Mouse (Mus musculus): ENCODE results near the gene Rad51b. TPM values are rescaled to one million over a fixed set of nuclear protein-coding genes. Genes with fewer than 3 reads are reported as not detected.

Gene Rad51b
- total and polyA plus RNA-seq, 3 experiments, result 0.47 to 0.50 (median 0.49) TPM

DNA sequence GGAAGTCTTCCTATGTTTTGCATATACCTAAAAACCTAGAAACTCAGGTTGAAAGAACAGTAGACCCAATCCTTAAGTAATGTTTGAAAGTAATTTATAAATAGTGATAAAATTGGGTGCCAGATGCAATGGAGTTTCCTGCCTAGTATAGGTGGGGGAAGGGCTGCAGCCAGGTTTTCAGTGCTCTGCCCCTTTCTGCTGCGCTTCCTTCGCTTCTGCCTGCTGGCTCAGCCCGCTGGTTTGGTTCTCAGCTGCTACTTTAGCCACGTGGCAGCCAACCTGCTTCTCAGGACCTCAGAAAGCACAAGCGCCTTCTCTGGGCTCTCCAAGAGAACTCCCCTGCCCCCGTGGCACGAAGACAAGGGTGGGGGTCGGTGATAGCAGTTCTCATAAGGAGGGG is 406.5 kb downstream of the Rad51b start:
- no peaks in the 10 kb centered on the region for H3K36me3 ChIP-seq (ENCODE audit: control insufficient read depth, insufficient read depth, low read length)
- no peaks in the 10 kb centered on the region for H3K79me2 ChIP-seq (replicated peaks; ENCODE audit: control insufficient read depth, insufficient read depth, low read length)
- no peak for TF ChIP-seq POLR2A (IDR thresholded peaks at IDR 0.05; ENCODE audit: insufficient read depth, low read depth, low read length)
- no peak for TF ChIP-seq EP300 (IDR thresholded peaks at IDR 0.05; ENCODE audit: insufficient read depth, low read depth, low read length)
- TF ChIP-seq CTCF (IDR thresholded peaks at IDR 0.05), result no peak
- H3K4me3 ChIP-seq, result no peak overlapping the region
- DNase-seq, result no peak
- no peak overlapping the region for H3K27ac ChIP-seq
- H3K9ac ChIP-seq (ENCODE audit: low read depth, low read length), result no peak overlapping the region
- WGBS, result 78% methylated on average over 8 of the region's 8 CpGs
- intact Hi-C loops (cut with DNase I), result no loop called here
- no peaks in the 10 kb centered on the region for H3K27me3 ChIP-seq (ENCODE audit: control insufficient read depth, insufficient read depth, low read length)
- peaks cover 6% of the 10 kb centered on the region for H3K4me1 ChIP-seq (ENCODE audit: control insufficient read depth, insufficient read depth, low read length)

DNA sequence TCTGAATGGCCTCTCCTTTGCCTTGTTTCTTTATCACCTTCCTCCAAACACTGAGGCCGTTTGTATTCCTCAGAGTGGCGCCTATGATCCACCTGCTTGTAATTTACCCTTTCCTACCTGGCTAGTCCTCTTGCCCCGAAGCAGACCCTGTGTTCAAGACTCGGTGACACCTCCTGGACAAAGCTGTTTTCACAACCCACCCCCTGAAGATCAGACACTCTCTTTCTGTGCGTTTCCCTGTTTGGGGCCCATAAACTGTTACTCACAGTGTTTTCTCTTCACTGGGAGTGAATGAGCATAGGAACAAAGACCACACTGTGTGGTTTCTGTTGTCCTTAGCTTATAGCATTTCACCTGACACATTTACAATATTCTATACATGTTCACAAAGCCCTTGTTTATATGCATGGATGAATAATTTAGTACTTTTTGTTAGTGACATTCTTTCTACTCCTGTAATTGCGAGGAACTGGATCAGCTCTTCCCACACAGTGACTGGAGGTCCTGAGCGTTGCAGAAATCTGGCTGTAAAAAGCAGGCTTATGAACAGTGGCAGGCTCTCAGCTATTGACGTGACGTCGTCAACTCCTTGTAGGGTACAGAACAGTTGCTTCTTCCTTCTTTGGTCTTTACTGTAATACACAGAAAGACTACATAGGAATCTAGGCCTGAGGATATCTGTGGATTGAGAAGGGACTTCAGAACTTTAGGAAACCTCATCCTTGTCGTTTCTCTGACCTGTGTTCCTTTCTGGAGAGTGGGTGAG is 408.6 kb downstream of the Rad51b start:
- peaks cover 4% of the 10 kb centered on the region for H3K4me1 ChIP-seq (ENCODE audit: control insufficient read depth, insufficient read depth, low read length)
- no peak for DNase-seq
- H3K27ac ChIP-seq, result no peak overlapping the region
- H3K36me3 ChIP-seq (ENCODE audit: control insufficient read depth, insufficient read depth, low read length), result no peaks in the 10 kb centered on the region
- no peaks in the 10 kb centered on the region for H3K79me2 ChIP-seq (replicated peaks; ENCODE audit: control insufficient read depth, insufficient read depth, low read length)
- intact Hi-C loops (cut with DNase I), result no loop called here
- WGBS, result 77% methylated on average over 11 of the region's 11 CpGs
- no peak overlapping the region for H3K9ac ChIP-seq (ENCODE audit: low read depth, low read length)
- TF ChIP-seq POLR2A (IDR thresholded peaks at IDR 0.05; ENCODE audit: insufficient read depth, low read depth, low read length) (no peak), EP300 (IDR thresholded peaks at IDR 0.05; ENCODE audit: insufficient read depth, low read depth, low read length) (no peak), CTCF (IDR thresholded peaks at IDR 0.05) (no peak)
- H3K27me3 ChIP-seq (ENCODE audit: control insufficient read depth, insufficient read depth, low read length), result no peaks in the 10 kb centered on the region
- no peak overlapping the region for H3K4me3 ChIP-seq

DNA sequence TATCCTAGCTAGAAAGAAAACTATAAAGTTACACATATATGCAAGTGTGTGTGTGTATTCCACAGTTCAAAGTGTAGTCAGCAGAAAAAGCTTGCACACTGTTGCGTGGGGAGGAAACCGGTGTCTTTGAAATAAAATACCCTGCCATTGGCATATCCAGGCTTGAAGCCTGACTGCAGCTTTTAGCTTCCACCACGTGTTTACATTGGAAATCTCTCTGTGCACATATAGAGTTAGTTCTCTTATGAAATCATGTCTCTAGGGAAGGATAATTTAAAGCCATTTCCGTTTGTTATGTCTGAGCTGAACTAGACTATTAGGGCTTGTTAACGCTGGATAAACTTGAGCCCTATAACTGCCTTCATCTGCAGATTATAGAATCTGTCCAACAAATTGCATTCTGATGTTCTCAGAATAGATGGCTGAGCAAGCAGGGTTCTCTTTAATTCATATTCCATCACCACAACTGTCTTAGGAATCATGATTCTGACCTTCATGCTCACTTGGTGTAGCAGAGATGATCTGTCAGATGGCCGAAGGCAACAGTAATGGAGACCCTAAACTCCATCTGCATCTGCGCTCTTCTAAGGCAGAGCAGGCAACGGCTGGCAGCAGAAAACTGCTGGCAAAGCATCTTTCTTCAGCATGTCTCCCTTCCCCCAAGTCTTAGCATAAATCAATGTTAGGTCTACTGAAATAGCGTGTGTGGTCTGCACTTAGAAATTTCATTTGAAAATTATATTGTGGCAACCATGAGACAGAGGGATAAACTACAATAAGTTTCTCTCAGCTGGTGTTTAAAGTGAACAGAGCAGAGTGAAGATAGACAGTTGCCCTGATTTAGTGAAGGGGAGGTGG is 410.7 kb downstream of the Rad51b start:
- DNase-seq, result no peak
- intact Hi-C loops (cut with DNase I), result no loop called here
- WGBS, result 83% methylated on average over 9 of the region's 9 CpGs
- TF ChIP-seq EP300 (IDR thresholded peaks at IDR 0.05; ENCODE audit: insufficient read depth, low read depth, low read length), result no peak
- no peak for TF ChIP-seq POLR2A (IDR thresholded peaks at IDR 0.05; ENCODE audit: insufficient read depth, low read depth, low read length)
- TF ChIP-seq CTCF (IDR thresholded peaks at IDR 0.05), result no peak
- no peak overlapping the region for H3K4me3 ChIP-seq
- H3K36me3 ChIP-seq (ENCODE audit: control insufficient read depth, insufficient read depth, low read length), result no peaks in the 10 kb centered on the region
- peak overlapping the region; percentile 48 for H3K27ac ChIP-seq
- H3K4me1 ChIP-seq (ENCODE audit: control insufficient read depth, insufficient read depth, low read length), result peaks cover 4% of the 10 kb centered on the region
- no peaks in the 10 kb centered on the region for H3K27me3 ChIP-seq (ENCODE audit: control insufficient read depth, insufficient read depth, low read length)
- no peak overlapping the region for H3K9ac ChIP-seq (ENCODE audit: low read depth, low read length)
- H3K79me2 ChIP-seq (replicated peaks; ENCODE audit: control insufficient read depth, insufficient read depth, low read length), result no peaks in the 10 kb centered on the region

DNA sequence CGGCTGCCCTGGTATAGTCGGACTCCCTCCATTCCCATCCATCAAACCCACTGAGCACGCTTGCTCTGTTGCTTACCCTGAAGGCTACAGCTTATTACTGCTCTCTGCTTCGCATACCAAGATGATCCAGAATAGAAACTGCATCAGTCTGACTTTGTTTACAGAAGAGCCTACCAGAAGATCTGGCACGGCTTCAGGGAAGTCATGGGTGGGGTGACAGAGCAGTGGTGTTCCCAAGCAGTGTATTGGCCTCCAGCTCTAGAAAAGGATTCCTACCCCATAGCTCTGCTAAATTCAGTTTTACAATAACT is 411.3 kb downstream of the Rad51b start:
- H3K79me2 ChIP-seq (replicated peaks; ENCODE audit: control insufficient read depth, insufficient read depth, low read length), result no peaks in the 10 kb centered on the region
- WGBS, result 62% methylated on average over 5 of the region's 5 CpGs
- H3K27me3 ChIP-seq (ENCODE audit: control insufficient read depth, insufficient read depth, low read length), result no peaks in the 10 kb centered on the region
- no peak overlapping the region for H3K9ac ChIP-seq (ENCODE audit: low read depth, low read length)
- intact Hi-C loops (cut with DNase I), result no loop called here
- peak; percentile 33 to 48 for DNase-seq
- no peak overlapping the region for H3K4me3 ChIP-seq
- no peak for TF ChIP-seq POLR2A (IDR thresholded peaks at IDR 0.05; ENCODE audit: insufficient read depth, low read depth, low read length)
- no peak for TF ChIP-seq CTCF (IDR thresholded peaks at IDR 0.05)
- H3K27ac ChIP-seq, result peak overlapping the region; percentile 48
- H3K36me3 ChIP-seq (ENCODE audit: control insufficient read depth, insufficient read depth, low read length), result no peaks in the 10 kb centered on the region
- peaks cover 4% of the 10 kb centered on the region for H3K4me1 ChIP-seq (ENCODE audit: control insufficient read depth, insufficient read depth, low read length)

DNA sequence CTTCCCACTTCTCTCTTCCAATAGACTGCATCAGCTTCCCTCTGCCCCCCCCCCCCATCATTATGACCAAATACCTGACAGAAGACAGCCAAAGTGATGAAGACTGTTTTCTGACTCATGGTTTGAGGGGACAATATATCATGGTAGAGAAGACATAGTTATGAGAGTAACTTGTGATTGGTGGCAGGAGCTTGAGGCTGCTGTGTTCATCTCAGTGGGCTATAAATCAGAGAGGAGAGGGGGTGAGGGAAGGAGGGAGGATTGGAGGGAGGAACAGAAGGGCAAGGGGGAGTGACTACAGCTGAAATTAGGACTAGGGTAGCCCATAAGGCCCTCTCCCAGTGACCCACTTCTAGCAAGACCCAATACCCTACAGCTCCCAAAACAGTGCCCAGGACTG is 416.2 kb downstream of the Rad51b start:
- no peak for DNase-seq
- Histone ChIP-seq H3K4me3 (no peak overlapping the region), H3K36me3 (ENCODE audit: control insufficient read depth, insufficient read depth, low read length) (no peaks in the 10 kb centered on the region), H3K79me2 (replicated peaks; ENCODE audit: control insufficient read depth, insufficient read depth, low read length) (no peaks in the 10 kb centered on the region), H3K9ac (ENCODE audit: low read depth, low read length) (no peak overlapping the region), H3K4me1 (ENCODE audit: control insufficient read depth, insufficient read depth, low read length) (peaks cover 3% of the 10 kb centered on the region), H3K27ac (no peak overlapping the region), H3K27me3 (ENCODE audit: control insufficient read depth, insufficient read depth, low read length) (no peaks in the 10 kb centered on the region)
- intact Hi-C loops (cut with DNase I), result no loop called here
- TF ChIP-seq CTCF (IDR thresholded peaks at IDR 0.05), result no peak
- TF ChIP-seq POLR2A (IDR thresholded peaks at IDR 0.05; ENCODE audit: insufficient read depth, low read depth, low read length), result no peak
- TF ChIP-seq EP300 (IDR thresholded peaks at IDR 0.05; ENCODE audit: insufficient read depth, low read depth, low read length), result no peak

DNA sequence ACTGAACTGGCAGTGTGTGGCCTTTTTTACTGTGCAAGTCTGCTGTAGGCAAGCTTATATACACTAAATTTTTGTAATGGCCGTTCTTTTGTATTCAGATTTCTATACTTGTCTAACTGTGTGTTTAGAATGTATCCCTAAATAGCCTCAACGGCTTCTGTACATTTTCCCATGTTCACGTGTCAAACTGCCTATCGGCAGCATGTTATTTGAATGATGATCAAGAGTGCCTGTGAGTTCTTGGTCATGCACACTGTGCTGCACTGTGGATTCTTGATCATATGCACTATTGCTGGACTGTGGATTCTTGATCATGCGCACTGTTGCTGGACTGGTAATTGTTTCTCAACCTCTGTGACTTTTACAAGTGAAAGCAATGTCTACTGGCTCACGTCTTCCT is 417.4 kb downstream of the Rad51b start:
- H3K4me3 ChIP-seq, result no peak overlapping the region
- WGBS, result 92% methylated on average over 6 of the region's 6 CpGs
- no peaks in the 10 kb centered on the region for H3K36me3 ChIP-seq (ENCODE audit: control insufficient read depth, insufficient read depth, low read length)
- no peak overlapping the region for H3K9ac ChIP-seq (ENCODE audit: low read depth, low read length)
- no peak for DNase-seq
- H3K4me1 ChIP-seq (ENCODE audit: control insufficient read depth, insufficient read depth, low read length), result no peaks in the 10 kb centered on the region
- H3K27me3 ChIP-seq (ENCODE audit: control insufficient read depth, insufficient read depth, low read length), result no peaks in the 10 kb centered on the region
- no peaks in the 10 kb centered on the region for H3K79me2 ChIP-seq (replicated peaks; ENCODE audit: control insufficient read depth, insufficient read depth, low read length)
- no peak overlapping the region for H3K27ac ChIP-seq
- TF ChIP-seq POLR2A (IDR thresholded peaks at IDR 0.05; ENCODE audit: insufficient read depth, low read depth, low read length) (no peak), CTCF (IDR thresholded peaks at IDR 0.05) (no peak), EP300 (IDR thresholded peaks at IDR 0.05; ENCODE audit: insufficient read depth, low read depth, low read length) (no peak)
- intact Hi-C loops (cut with DNase I), result no loop called here

Data from heart, adult 2 months (tissue).